Mouse (Mus musculus): ENCODE measurements around the gene Ftcd. TPM values are rescaled to one million over a fixed set of nuclear protein-coding genes. Genes with fewer than 3 reads are reported as not detected.

Gene Ftcd
- polyA plus RNA-seq (2016; fragmentation: Nextera tagmentation; extraction: Ambion mirVana), result 0.09 TPM in 1 of 2 replicates, not detected in the other

DNA sequence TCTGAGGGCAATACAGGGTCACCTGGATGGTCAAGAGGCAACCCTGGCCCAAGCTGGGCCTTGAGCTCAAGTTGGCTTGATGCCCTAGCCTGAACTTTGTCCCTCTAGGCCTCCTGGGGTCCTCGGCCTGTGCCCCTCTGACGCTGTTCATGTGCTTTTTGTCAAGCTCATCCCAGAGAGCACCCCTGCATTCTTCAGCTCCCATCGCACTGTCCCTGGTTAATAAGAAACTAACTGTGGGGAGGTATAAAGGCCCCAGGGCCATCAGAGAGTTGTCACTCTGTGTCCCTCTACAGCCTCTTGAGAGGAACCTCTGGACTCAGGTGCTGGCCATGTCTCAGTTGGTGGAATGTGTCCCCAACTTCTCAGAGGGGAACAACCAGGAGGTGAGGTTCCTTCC, at the start of gene Ftcd:
Gene Ftcd, plus strand, starts transcription at position 275 of the 400 bp plus-strand sequence.
- no peak within 1 kb of the TSS for H3K9ac ChIP-seq
- H3K9me3 ChIP-seq, result no peaks in the 10 kb centered on the region
- 88% methylated on average over 3 of the region's 3 CpGs for WGBS
- no peaks in the 10 kb centered on the region for H3K4me1 ChIP-seq
- H3K36me3 ChIP-seq, result no peaks in the 10 kb centered on the region
- H3K4me3 ChIP-seq, result no peak within 1 kb of the TSS
- no peak for ATAC-seq (ENCODE audit: insufficient number of reproducible peaks, insufficient read depth, low FRiP score, low TSS enrichment)
- no peaks in the 10 kb centered on the region for H3K27me3 ChIP-seq
- H3K4me2 ChIP-seq (replicated peaks), result no peak within 1 kb of the TSS
- no peak within 1 kb of the TSS for H3K27ac ChIP-seq

GRCm38 (mm10) chr10:76530922-76531321, 44.5 kb upstream of the Ftcd start:
- Histone ChIP-seq H3K9ac (peak overlapping the region; percentile 28; the same call in 1 of the 2 replicates), H3K9me3 (no peaks in the 10 kb centered on the region), H3K27ac (0 out of 2 replicates have a peak overlapping the region, but pooled peaks have one; percentile 83), H3K4me3 (peak overlapping the region; percentile 71), H3K4me1 (peaks cover 10% of the 10 kb centered on the region; the same call in 1 of the 2 replicates), H3K36me3 (peaks cover 24% of the 10 kb centered on the region), H3K27me3 (no peaks in the 10 kb centered on the region), H3K4me2 (replicated peaks) (peak overlapping the region; percentile 84)
- 1% methylated on average over 11 of the region's 11 CpGs for WGBS
- ATAC-seq (ENCODE audit: insufficient number of reproducible peaks, insufficient read depth, low FRiP score, low TSS enrichment), result peak; percentile 60

DNA sequence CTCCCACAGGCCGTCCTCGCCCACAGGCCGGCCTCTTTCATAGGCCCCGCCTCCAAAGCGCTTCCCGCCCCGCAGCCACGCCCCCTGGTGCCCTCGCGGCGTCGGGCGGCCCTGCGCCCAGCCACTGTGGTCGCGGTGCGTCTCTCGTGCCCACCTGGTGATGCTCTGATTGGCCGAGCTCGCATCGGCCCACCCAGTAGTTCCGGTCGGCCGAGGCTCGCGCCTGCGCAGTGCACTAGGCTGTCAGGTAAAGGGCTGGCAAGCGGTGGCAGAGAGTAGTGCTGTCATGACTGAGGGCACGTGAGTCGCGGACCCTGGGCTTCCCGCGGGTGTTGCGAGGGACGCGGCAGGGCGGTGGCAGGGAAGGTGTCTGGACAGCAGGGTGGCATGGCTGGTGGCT, 44.1 kb upstream of the Ftcd start, which contains the start of gene Lss:
Gene Lss, plus strand, starts transcription at position 214 of the 400 bp plus-strand sequence.
- H3K36me3 ChIP-seq, result peaks cover 28% of the 10 kb centered on the region

DNA sequence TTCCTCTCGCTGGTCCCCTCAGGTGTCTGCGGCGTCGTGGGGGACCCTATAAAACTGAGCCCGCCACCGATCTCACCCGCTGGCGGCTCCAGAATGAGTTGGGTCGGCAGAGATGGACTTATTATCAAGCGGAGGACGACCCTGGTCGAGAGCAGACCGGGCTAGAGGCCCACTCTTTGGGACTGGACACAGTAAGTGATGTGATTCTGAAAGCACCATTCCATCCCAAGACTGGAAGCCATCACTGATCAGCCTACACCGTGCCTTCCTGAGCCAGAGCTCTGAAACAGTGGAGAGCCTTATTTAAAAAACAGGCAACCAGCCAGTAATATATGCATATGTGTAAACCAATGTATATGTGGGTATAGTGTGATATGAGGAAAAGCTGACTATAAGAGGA, 43.6 kb upstream of the Ftcd start:
- peak; percentile 25 for ATAC-seq (ENCODE audit: insufficient number of reproducible peaks, insufficient read depth, low FRiP score, low TSS enrichment)
- H3K27ac ChIP-seq, result peak overlapping the region; percentile 83
- peak overlapping the region; percentile 71 for H3K4me3 ChIP-seq
- peak overlapping the region; percentile 84 for H3K4me2 ChIP-seq (replicated peaks)
- WGBS, result 3% methylated on average over 14 of the region's 14 CpGs
- H3K9me3 ChIP-seq, result no peaks in the 10 kb centered on the region
- no peaks in the 10 kb centered on the region for H3K27me3 ChIP-seq
- H3K36me3 ChIP-seq, result peaks cover 33% of the 10 kb centered on the region
- peaks cover 10% of the 10 kb centered on the region; the same call in 1 of the 2 replicates for H3K4me1 ChIP-seq
- H3K9ac ChIP-seq, result peak overlapping the region; percentile 68

More for the DNA sequence above, 44.1 kb upstream of the Ftcd start, which contains the start of gene Lss:
- whole genome bisulfite sequencing, result under 1% methylated on average over 37 of the region's 37 CpGs
- Histone ChIP-seq H3K9me3 (no peaks in the 10 kb centered on the region), H3K27ac (peak within 1 kb of the TSS; percentile 83), H3K27me3 (no peaks in the 10 kb centered on the region), H3K9ac (peak within 1 kb of the TSS; percentile 68), H3K4me1 (peaks cover 10% of the 10 kb centered on the region; the same call in 1 of the 2 replicates), H3K4me2 (replicated peaks) (peak within 1 kb of the TSS; percentile 84), H3K4me3 (peak within 1 kb of the TSS; percentile 71)
- ATAC-seq (ENCODE audit: insufficient number of reproducible peaks, insufficient read depth, low FRiP score, low TSS enrichment), result peak; percentile 99

DNA sequence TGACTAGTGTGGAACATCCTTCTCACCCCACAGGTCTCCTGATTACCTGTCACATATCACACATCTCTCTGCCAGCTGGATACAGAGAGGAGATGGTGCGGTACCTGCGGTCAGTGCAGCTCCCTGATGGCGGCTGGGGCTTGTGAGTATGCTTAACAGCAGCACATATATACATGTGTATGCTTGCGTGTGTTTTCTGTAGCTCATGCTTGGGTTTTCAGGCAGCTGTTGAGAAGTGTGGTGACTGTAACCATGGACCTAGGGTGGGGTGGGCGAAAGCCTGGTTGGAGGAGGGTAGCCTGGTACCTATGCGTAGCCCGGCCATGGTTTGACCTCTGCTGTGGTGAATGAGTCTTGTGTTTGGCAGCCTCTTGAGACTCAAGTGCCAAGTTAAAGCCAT, 39.9 kb upstream of the Ftcd start:
- Histone ChIP-seq H3K9me3 (no peaks in the 10 kb centered on the region), H3K36me3 (peaks cover 68% of the 10 kb centered on the region), H3K27me3 (no peaks in the 10 kb centered on the region), H3K4me1 (peaks cover 9% of the 10 kb centered on the region; the same call in 1 of the 2 replicates), H3K27ac (no peak overlapping the region), H3K4me3 (no peak overlapping the region), H3K4me2 (replicated peaks) (no peak overlapping the region), H3K9ac (no peak overlapping the region)
- WGBS, result 93% methylated on average over 7 of the region's 7 CpGs
- no peak for ATAC-seq (ENCODE audit: insufficient number of reproducible peaks, insufficient read depth, low FRiP score, low TSS enrichment)

- WGBS, result 85% methylated on average over 9 of the region's 9 CpGs
- Histone ChIP-seq H3K36me3 (peaks cover 89% of the 10 kb centered on the region), H3K9me3 (no peaks in the 10 kb centered on the region)
Measured at GRCm38 (mm10) chr10:76537619-76538018, 37.8 kb upstream of the Ftcd start.

DNA sequence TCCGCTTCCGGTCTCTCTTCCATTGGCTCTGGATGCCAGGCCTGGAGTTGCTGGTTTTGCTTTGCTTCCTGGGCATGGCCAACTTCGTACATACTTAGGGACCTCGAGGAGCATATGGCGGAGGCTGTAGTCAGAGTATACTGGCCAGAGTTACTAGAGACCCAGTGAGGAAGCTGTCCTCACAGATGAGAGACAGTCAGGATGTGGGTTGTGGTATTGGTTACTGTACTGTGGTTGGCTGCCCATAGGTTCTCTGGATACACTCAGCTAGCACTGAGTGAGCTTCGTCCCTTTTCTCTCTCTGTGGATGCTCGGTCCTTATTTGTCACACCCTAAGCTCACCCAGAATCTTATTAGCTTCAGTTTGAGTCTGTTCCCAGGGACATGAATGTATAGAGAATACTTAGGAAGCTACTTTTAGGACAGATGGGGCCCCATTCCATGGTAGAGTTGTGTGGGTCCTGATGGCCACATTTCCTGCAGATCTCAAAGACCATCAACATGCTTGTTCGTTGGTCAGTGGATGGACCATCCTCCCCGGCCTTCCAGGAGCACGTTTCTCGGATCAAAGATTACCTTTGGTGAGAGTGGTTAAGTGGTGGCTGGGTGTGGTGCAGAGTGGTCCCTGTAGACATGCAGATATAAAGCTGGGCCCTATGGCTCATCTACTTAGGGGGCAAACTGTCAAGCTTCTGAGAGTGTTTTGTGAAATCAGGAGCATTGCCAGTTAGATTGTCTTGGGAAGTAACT, 33.9 kb upstream of the Ftcd start:
- no peaks in the 10 kb centered on the region for H3K4me1 ChIP-seq
- WGBS, result 94% methylated on average over 11 of the region's 11 CpGs
- H3K27me3 ChIP-seq, result no peaks in the 10 kb centered on the region
- no peak overlapping the region for H3K4me3 ChIP-seq
- ATAC-seq (ENCODE audit: insufficient number of reproducible peaks, insufficient read depth, low FRiP score, low TSS enrichment), result no peak
- no peaks in the 10 kb centered on the region for H3K9me3 ChIP-seq
- H3K4me2 ChIP-seq (replicated peaks), result no peak overlapping the region
- H3K36me3 ChIP-seq, result peaks cover 98% of the 10 kb centered on the region
- H3K27ac ChIP-seq, result no peak overlapping the region
- no peak overlapping the region; the same call in 1 of the 2 replicates for H3K9ac ChIP-seq

More at GRCm38 (mm10) chr10:76537619-76538018, 37.8 kb upstream of the Ftcd start:
- H3K9ac ChIP-seq, result no peak overlapping the region
- H3K4me1 ChIP-seq, result peaks cover 4% of the 10 kb centered on the region; the same call in 1 of the 2 replicates
- H3K27me3 ChIP-seq, result no peaks in the 10 kb centered on the region
- H3K4me3 ChIP-seq, result no peak overlapping the region
- no peak overlapping the region for H3K27ac ChIP-seq
- no peak overlapping the region for H3K4me2 ChIP-seq (replicated peaks)
- ATAC-seq (ENCODE audit: insufficient number of reproducible peaks, insufficient read depth, low FRiP score, low TSS enrichment), result no peak

- no peak overlapping the region for H3K9ac ChIP-seq
- no peak overlapping the region for H3K4me3 ChIP-seq
- peaks cover 97% of the 10 kb centered on the region for H3K36me3 ChIP-seq
Measured at GRCm38 (mm10) chr10:76542636-76543375, 32.6 kb upstream of the Ftcd start.

DNA sequence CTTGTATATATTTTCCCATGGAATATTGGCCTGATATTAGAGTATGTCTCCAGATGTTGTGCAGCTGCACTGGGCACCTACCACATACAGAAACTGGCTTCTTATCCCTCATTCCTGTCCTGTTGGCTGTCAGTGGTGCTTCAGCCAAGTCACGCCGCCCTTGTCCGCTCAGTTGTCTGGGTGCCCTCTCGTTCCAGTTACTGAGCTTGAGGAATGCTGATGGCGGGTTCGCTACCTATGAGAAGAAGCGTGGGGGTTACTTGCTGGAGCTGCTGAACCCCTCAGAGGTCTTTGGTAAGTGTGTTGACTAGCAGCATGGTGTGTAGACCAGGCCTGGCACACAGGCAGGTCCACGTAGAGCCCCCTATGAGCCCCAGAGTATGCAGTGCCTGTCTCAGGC, 28.9 kb upstream of the Ftcd start:
- Histone ChIP-seq H3K4me2 (replicated peaks) (no peak overlapping the region), H3K36me3 (peaks cover 97% of the 10 kb centered on the region)
- no peak for ATAC-seq (ENCODE audit: insufficient number of reproducible peaks, insufficient read depth, low FRiP score, low TSS enrichment)

More at GRCm38 (mm10) chr10:76542636-76543375, 32.6 kb upstream of the Ftcd start:
- Histone ChIP-seq H3K4me1 (no peaks in the 10 kb centered on the region), H3K9me3 (no peaks in the 10 kb centered on the region), H3K27ac (no peak overlapping the region), H3K4me2 (replicated peaks) (no peak overlapping the region), H3K27me3 (no peaks in the 10 kb centered on the region)
- no peak for ATAC-seq (ENCODE audit: insufficient number of reproducible peaks, insufficient read depth, low FRiP score, low TSS enrichment)
- WGBS, result 87% methylated on average over 10 of the region's 10 CpGs

DNA sequence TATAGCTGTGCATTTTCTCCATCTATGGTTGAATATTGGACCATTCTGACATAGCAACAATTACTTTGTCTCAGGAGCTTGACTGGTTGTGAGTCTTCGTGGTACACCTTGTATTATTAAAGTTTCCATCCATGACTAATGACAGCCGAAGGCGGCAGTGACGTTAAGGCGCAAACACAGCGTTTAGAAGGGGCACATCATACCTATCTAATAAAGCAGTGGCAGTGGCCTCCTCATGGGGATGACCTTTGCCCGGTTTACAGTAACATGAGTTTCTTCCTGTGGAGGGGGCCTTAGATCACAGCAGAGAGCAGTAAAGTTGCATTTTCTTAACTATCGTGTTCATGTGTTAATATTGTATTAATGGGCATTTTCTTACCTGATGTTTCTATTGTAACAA, 27.2 kb upstream of the Ftcd start:
- Histone ChIP-seq H3K4me3 (no peak overlapping the region), H3K4me1 (no peaks in the 10 kb centered on the region), H3K27me3 (no peaks in the 10 kb centered on the region), H3K9ac (no peak overlapping the region), H3K27ac (no peak overlapping the region), H3K36me3 (peaks cover 97% of the 10 kb centered on the region), H3K9me3 (no peaks in the 10 kb centered on the region), H3K4me2 (replicated peaks) (no peak overlapping the region)
- WGBS, result 91% methylated on average over 8 of the region's 8 CpGs
- no peak for ATAC-seq (ENCODE audit: insufficient number of reproducible peaks, insufficient read depth, low FRiP score, low TSS enrichment)

More for the DNA sequence above, 28.9 kb upstream of the Ftcd start:
- Histone ChIP-seq H3K9ac (no peak overlapping the region), H3K4me3 (no peak overlapping the region), H3K27me3 (no peaks in the 10 kb centered on the region), H3K4me1 (no peaks in the 10 kb centered on the region), H3K27ac (no peak overlapping the region), H3K9me3 (no peaks in the 10 kb centered on the region)
- 95% methylated on average over 8 of the region's 8 CpGs for WGBS

DNA sequence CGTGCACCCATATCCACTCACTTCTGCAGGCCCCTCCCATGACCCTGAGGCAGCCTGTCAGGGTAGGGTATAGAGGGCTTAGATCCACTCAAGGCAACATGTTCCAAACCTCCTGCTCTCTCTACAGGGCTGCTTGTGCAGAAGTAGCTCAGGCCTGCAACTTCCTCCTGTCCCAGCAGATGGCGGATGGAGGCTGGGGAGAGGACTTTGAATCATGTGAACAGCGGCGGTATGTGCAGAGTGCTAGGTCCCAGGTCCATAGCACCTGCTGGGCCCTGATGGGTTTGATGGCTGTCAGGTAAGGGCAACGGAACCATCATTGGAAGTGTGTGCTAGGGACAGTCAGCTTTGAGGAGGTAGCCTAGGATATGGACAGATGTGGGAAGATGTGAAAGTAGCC, 25.0 kb upstream of the Ftcd start:
- no peaks in the 10 kb centered on the region for H3K9me3 ChIP-seq
- WGBS, result 88% methylated on average over 5 of the region's 5 CpGs
- no peaks in the 10 kb centered on the region for H3K4me1 ChIP-seq
- H3K4me3 ChIP-seq, result no peak overlapping the region
- H3K9ac ChIP-seq, result no peak overlapping the region
- no peak overlapping the region for H3K4me2 ChIP-seq (replicated peaks)
- ATAC-seq (ENCODE audit: insufficient number of reproducible peaks, insufficient read depth, low FRiP score, low TSS enrichment), result no peak
- no peak overlapping the region for H3K27ac ChIP-seq
- H3K27me3 ChIP-seq, result no peaks in the 10 kb centered on the region
- H3K36me3 ChIP-seq, result peaks cover 89% of the 10 kb centered on the region

All from embryonic facial prominence, embryonic 12.5 days (tissue).